Mouse (Mus musculus) neutrophil, adult 59 days (primary cell): ENCODE results near the gene Gm17482. TPM values are rescaled to one million over a fixed set of nuclear protein-coding genes. Genes with fewer than 3 reads are reported as not detected.

Source experiments
- total RNA-seq, 2 experiments: library from RNA; stranded (reverse); gene quantifications; 1 replicate in 1 of 2; 2 replicates in 1 of 2; pipeline ENCODE4 v1.2.4; 2023

Gm17482 gene
- total RNA-seq: not detected

DNA sequence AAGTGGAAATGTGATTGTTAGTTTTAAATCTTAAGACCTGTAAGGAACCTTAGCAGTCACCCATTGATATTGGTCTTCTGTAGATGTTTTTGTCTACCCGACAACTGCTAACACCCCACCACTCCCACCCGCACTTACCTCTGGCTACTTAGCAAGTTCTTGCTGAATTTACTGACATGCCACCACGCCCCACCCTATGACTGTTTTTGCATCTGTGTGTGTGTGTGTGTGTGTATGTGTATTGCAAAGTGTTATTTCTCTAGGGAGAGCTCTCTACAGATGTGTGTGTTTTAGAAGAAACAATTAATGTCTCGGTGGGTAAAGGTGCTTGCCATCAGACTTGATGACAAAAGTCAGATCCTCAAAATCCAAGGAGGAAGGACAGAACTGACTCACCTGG, at the start of gene Gm17482:
TSS of gene Gm17482 (plus strand) at position 301 of the 400 bp plus-strand sequence.

DNA sequence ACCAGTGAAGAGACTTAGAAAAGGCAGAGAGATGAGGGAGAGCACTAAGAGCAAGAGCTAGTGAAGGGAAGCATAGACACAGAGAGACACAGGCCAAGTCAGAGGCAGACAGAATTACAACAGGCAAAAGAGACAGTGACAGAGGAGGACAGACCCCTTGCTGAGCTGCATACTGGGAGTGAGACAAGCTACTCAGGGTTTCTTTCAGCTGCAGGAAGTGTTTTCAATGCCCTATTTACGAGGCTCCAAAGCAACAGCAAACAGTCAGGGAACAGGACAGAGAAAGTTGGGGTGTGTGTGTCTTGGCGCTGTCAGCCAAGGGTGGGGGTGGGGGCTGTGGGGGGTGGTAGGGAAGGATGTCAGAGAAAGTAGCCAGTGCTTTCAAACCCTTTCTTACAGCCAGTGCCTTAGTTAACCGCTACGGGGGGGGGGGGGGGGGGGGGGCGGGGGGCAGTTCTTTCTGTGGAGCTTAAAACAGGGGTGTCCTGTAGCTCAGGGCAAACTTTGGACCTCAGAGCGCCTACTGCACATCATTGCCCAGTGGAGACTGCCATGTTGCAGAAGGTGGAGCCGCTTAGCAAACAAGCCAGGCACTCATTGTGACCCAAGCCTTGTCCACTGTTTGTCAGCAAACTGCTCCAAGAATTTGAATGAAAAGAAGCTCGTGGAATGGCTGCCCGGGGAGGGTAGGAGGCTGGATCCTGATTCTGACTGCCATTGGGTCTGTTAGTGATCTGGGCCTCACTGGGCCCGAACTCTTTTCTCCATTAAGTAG, 25.1 kb downstream of the Gm17482 start, which contains the start of gene Timp4:
TSS of gene Timp4 (minus strand) at position 107 of the 775 bp plus-strand sequence.

Other genes with a start within 250 kb of the Gm17482 start
- gene Tamm41, start 189.5 kb upstream of the Gm17482 start, total RNA-seq: 10 to 100 TPM in 1 of 2 experiments, 1 to 10 TPM in 1; 7.4 to 10.4 TPM
- gene Syn2, start 92.4 kb upstream of the Gm17482 start, total RNA-seq: not detected
- gene Timp4, start 24.9 kb downstream of the Gm17482 start, total RNA-seq: not detected
- gene Pparg, start 133.6 kb downstream of the Gm17482 start, total RNA-seq: 1 to 10 TPM in 1 of 2 experiments, under 1 TPM in 1; 0.95 to 2.2 TPM